Mouse (Mus musculus) midbrain, embryonic 14.5 days (tissue): ENCODE measurements around the gene Tmem190. TPM values are rescaled to one million over a fixed set of nuclear protein-coding genes. Genes with fewer than 3 reads are reported as not detected.

Source experiments
- ATAC-seq: fragments of 200-750 bp; cut with Nextera tagmentation; 2 replicates; pipeline ENCODE4 v1.8.0; 2017; ENCODE audit warnings: moderate number of reproducible peaks, moderate library complexity; ENCODE audit not compliant: low FRiP score, low TSS enrichment
- DNase-seq: peaks from one replicate; pipeline ENCODE4 v3.0.0-alpha.2; 2015
- H3K27ac ChIP-seq: fragments of 300-500 bp; sonication (generic); replicated peaks from 2 replicates; pipeline ENCODE4 v1.5.1; 2014; ENCODE audit warnings: mild to moderate bottlenecking, low read depth, low read length, moderate library complexity
- H3K27me3 ChIP-seq: fragments of 300-500 bp; sonication (generic); 2 replicates; pipeline ENCODE4 v1.6.1; 2014; ENCODE audit warnings: low read length, control low read depth, mixed read lengths; ENCODE audit not compliant: control insufficient read depth, insufficient read depth
- H3K36me3 ChIP-seq: fragments of 300-500 bp; sonication (generic); 2 replicates; pipeline ENCODE4 v1.6.1; 2014; ENCODE audit warnings: low read length, control low read depth; ENCODE audit not compliant: control insufficient read depth, insufficient read depth
- H3K4me1 ChIP-seq: fragments of 300-500 bp; sonication (generic); 2 replicates; pipeline ENCODE4 v1.6.1; 2014; ENCODE audit warnings: mild to moderate bottlenecking, antibody characterized with exemption, low read length, control low read depth; ENCODE audit not compliant: control insufficient read depth, insufficient read depth
- H3K4me2 ChIP-seq: fragments of 300-500 bp; sonication (generic); 2 replicates; pipeline ENCODE4 v1.6.1; 2014; ENCODE audit warnings: mild to moderate bottlenecking, low read length, moderate library complexity
- H3K4me3 ChIP-seq: fragments of 300-500 bp; sonication (generic); replicated peaks from 2 replicates; pipeline ENCODE4 v1.5.1; 2014; ENCODE audit warnings: low read depth, low read length
- H3K9ac ChIP-seq: fragments of 300-500 bp; sonication (generic); replicated peaks from 2 replicates; pipeline ENCODE4 v1.6.1; 2014; ENCODE audit warnings: mild to moderate bottlenecking, low read length, moderate library complexity
- H3K9me3 ChIP-seq: fragments of 300-500 bp; sonication (generic); 2 replicates; pipeline ENCODE4 v1.6.1; 2016; ENCODE audit warnings: low read length, control low read depth, mixed read lengths; ENCODE audit not compliant: control insufficient read depth
- WGBS: fragments of 180-500 bp; shearing (Covaris S2); extraction: QIAGEN DNeasy Blood & Tissue Kit; methylation state at CpG from one replicate; pipeline ENCODE4 v1.1.7; 2014; 5-methylcytosine and 5-hydroxymethylcytosine counted together
- polyA plus RNA-seq: library from polyadenylated mRNA; unstranded; fragments of >200 nt; fragmentation: Nextera tagmentation; extraction: Ambion mirVana; gene quantifications from 2 replicates; pipeline ENCODE4 v1.2.1, GENCODE M21; 2014

Gene Tmem190
- not detected in 2 replicates for polyA plus RNA-seq

DNA sequence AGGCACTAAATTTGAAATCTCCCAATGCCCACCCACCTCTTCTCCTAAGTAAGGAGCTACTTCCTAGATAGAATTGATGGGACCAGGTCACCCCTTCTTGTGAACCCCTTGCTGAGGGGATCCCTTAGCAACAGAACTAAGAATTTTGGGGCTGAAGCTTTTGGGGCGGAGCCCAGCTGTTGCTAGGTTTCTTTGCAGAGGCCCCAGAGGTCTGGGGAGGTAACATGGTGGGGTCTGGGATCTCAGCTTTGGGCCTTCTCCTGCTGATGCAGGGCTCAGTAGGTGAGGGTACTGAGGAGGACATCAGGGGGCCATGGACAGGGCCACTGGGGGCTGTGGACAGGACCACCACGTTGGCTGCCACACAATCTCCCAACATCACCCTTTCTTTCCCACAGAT lies at the start of gene Tmem190, which contains the start of gene Il11:
Tmem190 (plus strand) TSS at position 179 of the 400 bp plus-strand sequence.
Il11 (minus strand) TSS at position 101 of the 400 bp plus-strand sequence.
- Histone ChIP-seq H3K27me3 (peaks cover 17% of the 10 kb centered on the region; the same call in 1 of the 2 replicates), H3K4me2 (no peak within 1 kb of the TSS), H3K4me3 (no peak within 1 kb of the TSS), H3K9ac (no peak within 1 kb of the TSS), H3K36me3 (no peaks in the 10 kb centered on the region), H3K4me1 (no peaks in the 10 kb centered on the region), H3K9me3 (no peaks in the 10 kb centered on the region), H3K27ac (no peak within 1 kb of the TSS)
- 67% methylated on average over 2 of the region's 2 CpGs for WGBS
- DNase-seq (no peak), ATAC-seq (no peak)

DNA sequence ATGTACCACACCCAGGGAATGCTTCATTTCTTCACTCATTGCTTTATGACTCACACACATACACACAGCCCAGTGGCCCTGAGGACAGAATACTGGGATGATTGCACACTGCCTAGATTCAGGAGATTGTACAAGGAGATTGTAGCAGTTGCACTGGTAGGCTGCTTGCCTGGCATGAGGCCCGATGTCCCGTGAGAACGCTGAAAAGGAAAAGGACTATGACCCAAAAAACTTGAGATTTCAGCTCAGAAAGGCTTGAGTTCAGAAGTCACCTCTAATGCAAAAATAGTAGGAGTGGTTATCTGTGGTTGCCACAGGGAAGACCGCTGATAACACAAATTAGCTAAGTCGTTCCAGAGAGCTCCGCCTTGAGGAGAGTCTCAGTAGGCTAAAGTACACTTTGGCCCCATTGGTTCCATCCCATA lies 49.8 kb upstream of the Tmem190 start:
- DNase-seq, result no peak

DNA sequence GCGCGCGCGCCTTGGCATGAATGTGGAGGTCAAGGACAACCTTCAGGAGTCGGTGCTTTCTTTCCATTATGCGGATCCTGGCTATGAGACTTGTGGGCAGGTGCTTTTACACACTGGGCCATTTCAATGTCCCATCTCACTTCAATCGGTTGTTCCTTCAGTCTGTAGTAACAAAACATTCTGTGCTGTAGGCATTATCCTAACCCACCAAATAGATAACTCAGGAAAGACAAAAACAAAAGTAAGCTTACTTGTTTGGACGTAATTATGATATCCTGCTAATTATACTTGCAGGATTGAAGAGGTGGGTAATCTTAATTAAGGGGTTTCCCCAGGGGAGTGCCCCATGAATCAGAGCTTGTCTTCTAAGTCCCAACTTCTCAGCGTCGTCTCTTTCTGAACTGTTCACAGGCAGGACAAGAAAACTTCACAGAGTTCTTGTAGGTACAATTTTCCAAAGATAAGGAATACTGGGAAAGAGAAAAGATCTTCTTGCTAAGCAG lies 43.6 kb upstream of the Tmem190 start:
- ATAC-seq, result no peak
- Histone ChIP-seq H3K4me2 (peak overlapping the region; percentile 59), H3K4me1 (peaks cover 29% of the 10 kb centered on the region), H3K9me3 (no peaks in the 10 kb centered on the region), H3K9ac (no peak overlapping the region), H3K4me3 (peak overlapping the region; percentile 31), H3K27ac (peak overlapping the region; percentile 69), H3K27me3 (no peaks in the 10 kb centered on the region), H3K36me3 (peaks cover 10% of the 10 kb centered on the region; the same call in 1 of the 2 replicates)
- no peak for DNase-seq
- 41% methylated on average over 10 of the region's 10 CpGs for WGBS

More for the DNA sequence above, 49.8 kb upstream of the Tmem190 start:
- Histone ChIP-seq H3K4me3 (no peak overlapping the region), H3K36me3 (no peaks in the 10 kb centered on the region), H3K4me2 (no peak overlapping the region), H3K9me3 (no peaks in the 10 kb centered on the region), H3K27ac (no peak overlapping the region), H3K9ac (no peak overlapping the region), H3K27me3 (no peaks in the 10 kb centered on the region), H3K4me1 (no peaks in the 10 kb centered on the region)
- WGBS, result 76% methylated on average over 6 of the region's 6 CpGs
- no peak for ATAC-seq

DNA sequence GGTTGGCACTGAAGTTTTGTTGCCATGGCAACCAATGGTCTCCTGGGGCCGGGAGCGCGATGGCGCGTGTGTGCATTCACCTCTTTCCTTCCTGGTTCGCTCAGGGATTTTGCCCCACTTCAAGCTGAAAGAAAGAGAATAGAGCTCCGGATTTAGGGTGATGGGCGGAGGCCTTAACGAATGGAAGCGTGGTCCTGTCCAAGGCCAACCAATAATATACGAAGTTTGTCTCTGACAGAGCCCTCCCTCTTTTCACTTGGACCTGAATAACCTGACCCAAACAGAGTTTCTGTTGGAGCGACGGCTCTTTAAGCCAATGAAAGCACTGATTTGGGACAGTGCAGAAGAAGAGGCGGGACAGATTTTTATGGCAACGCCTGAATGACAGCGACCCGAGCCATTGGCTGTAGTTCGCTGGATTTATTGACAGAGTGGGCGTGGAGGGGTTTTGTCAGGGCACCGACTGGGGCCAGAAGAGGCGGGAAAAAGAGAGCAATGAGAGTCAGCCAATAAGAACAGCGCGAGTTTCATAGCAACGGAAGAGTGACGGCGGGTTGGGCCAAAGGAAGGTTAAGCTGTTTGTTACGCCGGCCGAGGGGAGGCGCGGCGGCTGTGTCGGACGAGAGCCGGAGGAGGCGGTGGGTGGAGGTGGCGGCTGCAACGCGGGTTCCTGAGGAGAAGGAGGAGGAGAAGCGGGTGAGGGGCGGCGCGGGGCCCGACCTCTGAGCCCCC lies 43.0 kb upstream of the Tmem190 start, which contains the start of gene Kmt5c:
Kmt5c (plus strand) TSS at position 572 of the 732 bp plus-strand sequence.
- H3K9ac ChIP-seq, result peak within 1 kb of the TSS; percentile 84
- H3K27me3 ChIP-seq, result no peaks in the 10 kb centered on the region
- peak; percentile 97 for ATAC-seq
- peak; percentile 99 for DNase-seq
- under 1% methylated on average over 43 of the region's 44 CpGs for WGBS
- peak within 1 kb of the TSS; percentile 66 for H3K4me3 ChIP-seq
- peak within 1 kb of the TSS; percentile 72 for H3K4me2 ChIP-seq
- H3K9me3 ChIP-seq, result no peaks in the 10 kb centered on the region
- H3K36me3 ChIP-seq, result peaks cover 15% of the 10 kb centered on the region; the same call in 1 of the 2 replicates
- H3K4me1 ChIP-seq, result peaks cover 29% of the 10 kb centered on the region
- H3K27ac ChIP-seq, result peak within 1 kb of the TSS; percentile 92

DNA sequence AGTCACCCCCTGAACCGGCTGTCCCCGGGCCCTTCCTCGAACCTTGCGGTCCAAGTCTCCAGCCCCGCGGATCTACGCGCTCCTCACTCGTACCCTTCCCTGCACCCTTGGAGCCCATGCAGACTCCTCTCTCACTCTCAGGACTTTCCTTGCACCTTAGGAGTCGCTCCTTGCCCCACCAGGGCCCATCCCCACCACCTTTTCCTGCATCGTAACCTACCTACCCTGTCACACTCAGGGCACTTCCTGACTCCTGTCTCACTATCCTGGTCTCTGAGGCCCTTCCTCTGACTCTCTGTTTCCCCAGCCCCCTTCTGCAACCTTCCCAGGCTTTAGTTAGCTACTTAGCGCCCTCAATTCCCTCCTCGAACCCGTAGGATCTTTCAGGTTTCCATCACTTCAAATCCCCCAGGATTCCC lies 42.4 kb upstream of the Tmem190 start:
- H3K9ac ChIP-seq, result peak overlapping the region; percentile 84

DNA sequence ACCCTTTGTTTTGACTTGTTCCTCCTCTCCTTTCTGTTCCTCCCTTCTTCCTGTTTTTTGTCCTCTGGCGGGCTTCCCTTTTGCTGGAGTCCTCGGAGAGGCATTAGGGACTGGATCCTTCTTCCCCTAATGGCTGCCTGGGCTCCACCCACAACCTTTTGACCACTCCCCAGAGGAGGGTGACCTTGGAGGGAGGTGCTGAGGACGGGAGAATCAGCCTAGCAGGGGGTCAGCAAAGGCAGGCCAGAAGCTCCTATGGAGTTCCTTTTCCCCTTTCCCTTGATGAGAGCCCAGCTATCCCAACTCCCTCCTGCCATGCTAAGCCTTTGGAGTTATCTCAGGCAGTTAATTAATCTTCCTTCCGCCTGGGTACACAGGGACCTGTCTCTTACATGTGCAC lies 41.6 kb upstream of the Tmem190 start:
- DNase-seq (peak; percentile 37), ATAC-seq (no peak)
- H3K27me3 ChIP-seq, result no peaks in the 10 kb centered on the region
- H3K9ac ChIP-seq, result peak overlapping the region; percentile 84
- WGBS, result 5% methylated on average over 4 of the region's 4 CpGs
- H3K36me3 ChIP-seq, result peaks cover 21% of the 10 kb centered on the region
- peaks cover 29% of the 10 kb centered on the region for H3K4me1 ChIP-seq
- H3K4me2 ChIP-seq, result peak overlapping the region; percentile 72
- peak overlapping the region; percentile 66 for H3K4me3 ChIP-seq
- H3K27ac ChIP-seq, result peak overlapping the region; percentile 92
- no peaks in the 10 kb centered on the region for H3K9me3 ChIP-seq

More for the DNA sequence above, 42.4 kb upstream of the Tmem190 start:
- DNase-seq, result peak; percentile 48
- H3K4me3 ChIP-seq, result peak overlapping the region; percentile 66
- no peaks in the 10 kb centered on the region for H3K27me3 ChIP-seq
- peak overlapping the region; percentile 72 for H3K4me2 ChIP-seq
- H3K4me1 ChIP-seq, result peaks cover 29% of the 10 kb centered on the region
- peak overlapping the region; percentile 92 for H3K27ac ChIP-seq
- no peaks in the 10 kb centered on the region for H3K9me3 ChIP-seq
- H3K36me3 ChIP-seq, result peaks cover 15% of the 10 kb centered on the region; the same call in 1 of the 2 replicates
- ATAC-seq, result peak; percentile 41
- 0% methylated on average over 14 of the region's 14 CpGs for WGBS

DNA sequence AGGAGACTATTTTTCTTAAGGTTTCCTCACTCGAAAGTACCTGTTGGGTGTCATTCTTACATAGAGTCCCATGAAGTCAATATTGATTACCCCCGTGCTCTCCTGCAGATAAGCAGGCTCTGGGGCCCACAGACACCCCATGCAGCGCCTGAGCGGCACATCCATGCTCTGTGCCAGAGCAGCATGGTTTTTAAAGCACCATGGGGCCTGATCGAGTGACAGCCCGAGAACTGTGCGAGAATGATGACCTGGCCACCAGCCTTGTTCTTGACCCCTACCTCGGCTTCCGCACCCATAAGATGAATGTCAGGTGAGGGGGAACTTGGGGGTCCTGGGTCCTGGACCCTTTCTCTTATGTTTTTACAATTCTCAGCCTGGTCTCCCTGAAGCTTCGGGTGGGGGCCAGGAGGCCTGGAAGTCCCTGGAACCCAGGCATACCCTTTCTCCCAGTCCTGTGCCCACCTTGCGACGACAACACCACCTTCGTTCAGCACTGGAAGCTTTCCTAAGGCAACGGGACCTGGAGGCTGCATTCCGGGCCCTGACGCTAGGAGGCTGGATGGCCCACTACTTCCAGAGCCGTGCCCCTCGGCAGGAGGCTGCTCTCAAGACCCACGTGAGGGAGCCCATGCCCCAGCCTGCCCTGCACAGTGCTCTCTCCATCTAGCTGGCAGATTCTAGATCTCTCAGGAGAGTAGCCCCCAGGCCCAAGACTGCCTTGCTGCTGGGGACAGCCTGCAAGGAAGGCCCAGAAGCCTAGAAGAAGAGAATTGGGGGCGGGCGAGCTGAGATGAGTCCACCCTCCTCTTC lies 40.9 kb upstream of the Tmem190 start:
- Histone ChIP-seq H3K4me1 (peaks cover 29% of the 10 kb centered on the region), H3K27ac (0 out of 2 replicates have a peak overlapping the region, but pooled peaks have one; percentile 37), H3K4me3 (peak overlapping the region; percentile 66), H3K9me3 (no peaks in the 10 kb centered on the region), H3K4me2 (peak overlapping the region; percentile 72), H3K36me3 (peaks cover 28% of the 10 kb centered on the region), H3K9ac (peak overlapping the region; percentile 84; the same call in 1 of the 2 replicates), H3K27me3 (no peaks in the 10 kb centered on the region)
- WGBS, result 84% methylated on average over 21 of the region's 21 CpGs
- ATAC-seq (no peak), DNase-seq (no peak)

DNA sequence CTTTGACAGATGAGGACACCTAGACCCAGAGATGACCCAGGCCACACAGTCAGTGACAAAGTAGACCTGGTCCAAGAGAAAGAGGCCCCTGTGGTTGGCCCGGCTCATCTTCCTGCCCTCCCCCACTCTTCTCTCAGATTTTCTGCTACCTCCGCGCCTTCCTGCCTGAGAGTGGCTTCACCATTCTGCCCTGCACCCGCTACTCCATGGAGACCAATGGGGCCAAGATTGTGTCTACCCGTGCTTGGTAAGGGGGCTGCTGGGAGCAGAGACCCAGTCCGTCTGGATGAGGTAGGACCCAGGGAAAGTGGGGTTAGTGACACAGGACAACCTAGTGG lies 40.3 kb upstream of the Tmem190 start:
- WGBS, result 87% methylated on average over 6 of the region's 6 CpGs
- no peaks in the 10 kb centered on the region for H3K27me3 ChIP-seq
- peaks cover 29% of the 10 kb centered on the region for H3K4me1 ChIP-seq
- H3K27ac ChIP-seq, result no peak overlapping the region
- H3K36me3 ChIP-seq, result peaks cover 34% of the 10 kb centered on the region
- peak overlapping the region; percentile 72 for H3K4me2 ChIP-seq
- no peaks in the 10 kb centered on the region for H3K9me3 ChIP-seq
- no peak for ATAC-seq
- DNase-seq, result no peak
- H3K9ac ChIP-seq, result no peak overlapping the region
- no peak overlapping the region for H3K4me3 ChIP-seq
